Mouse (Mus musculus) large intestine, adult 2 months (tissue): ENCODE results near the gene Dmxl2. TPM values are rescaled to one million over a fixed set of nuclear protein-coding genes. Genes with fewer than 3 reads are reported as not detected.

Experiments used
- DNase-seq: peaks from one replicate; pipeline ENCODE4 v3.0.0-alpha.2; 2012; ENCODE audit warnings: low read depth, low spot score
- WGBS: fragments of 180-500 bp; shearing (Covaris S2); methylation state at CpG from one replicate; pipeline ENCODE4 v1.1.7; 2018; 5-methylcytosine and 5-hydroxymethylcytosine counted together
- polyA plus RNA-seq: library from polyadenylated mRNA; depleted of rRNA; stranded (reverse); fragments of >200 nt; gene quantifications from 2 replicates; pipeline ENCODE4 v1.2.3, GENCODE M21; 2012

Gene Dmxl2
- polyA plus RNA-seq, 1 experiment, result 1.1 TPM

GRCm38 (mm10) chr9:54502111-54502495 lies 677 bp upstream of the Dmxl2 start:
- DNase-seq, result no peak
- 3% methylated on average over 13 of the region's 13 CpGs for WGBS

GRCm38 (mm10) chr9:54500832-54501452 lies 484 bp downstream of the Dmxl2 start:
- DNase-seq, result no peak
- WGBS, result under 1% methylated on average over 43 of the region's 43 CpGs

DNA sequence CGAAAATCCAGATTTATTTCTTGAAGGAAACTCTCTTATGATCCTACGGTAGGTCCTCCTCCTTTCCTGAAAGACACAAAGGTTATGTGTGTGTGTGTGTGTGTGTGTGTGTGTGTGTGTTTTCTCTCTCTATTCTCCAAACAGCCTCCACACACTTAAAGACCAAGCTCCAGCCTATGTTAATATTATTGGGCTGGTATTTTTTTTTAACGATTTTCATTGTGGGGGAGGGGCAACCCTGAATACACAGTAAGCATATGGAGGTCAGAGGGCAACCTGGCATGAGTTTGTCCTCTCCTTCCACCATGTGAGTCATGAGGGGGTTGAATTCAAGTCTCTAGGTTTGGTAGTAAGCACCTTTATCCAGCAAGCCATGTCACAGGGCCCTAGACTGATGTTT lies 1.6 kb downstream of the Dmxl2 start:
- no peak for DNase-seq
- WGBS, result 78% methylated on average over 3 of the region's 3 CpGs

DNA sequence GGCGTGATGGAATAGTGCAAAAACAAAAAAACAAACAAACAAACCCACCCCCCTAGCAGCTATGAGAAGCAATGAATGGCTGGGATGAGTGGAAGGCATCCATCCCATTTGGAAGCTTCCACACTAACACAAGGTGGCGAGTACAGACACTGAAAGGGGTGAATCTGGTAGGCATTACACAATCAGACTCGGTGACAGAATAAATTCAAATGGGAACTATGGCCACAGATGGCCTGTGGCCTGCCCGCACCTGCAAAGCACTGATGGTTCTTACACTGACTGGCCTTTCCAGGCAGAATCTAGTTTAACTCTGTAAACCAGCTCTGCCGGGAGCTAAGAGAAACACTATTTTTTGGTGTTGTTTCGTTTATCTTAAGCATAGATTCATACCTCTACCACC lies 2.1 kb downstream of the Dmxl2 start:
- WGBS, result 88% methylated on average over 6 of the region's 6 CpGs
- DNase-seq, result no peak

- no peak for DNase-seq
- 74% methylated on average over 2 of the region's 2 CpGs for WGBS
Observed at GRCm38 (mm10) chr9:54490431-54490830, 11.0 kb downstream of the Dmxl2 start.

DNA sequence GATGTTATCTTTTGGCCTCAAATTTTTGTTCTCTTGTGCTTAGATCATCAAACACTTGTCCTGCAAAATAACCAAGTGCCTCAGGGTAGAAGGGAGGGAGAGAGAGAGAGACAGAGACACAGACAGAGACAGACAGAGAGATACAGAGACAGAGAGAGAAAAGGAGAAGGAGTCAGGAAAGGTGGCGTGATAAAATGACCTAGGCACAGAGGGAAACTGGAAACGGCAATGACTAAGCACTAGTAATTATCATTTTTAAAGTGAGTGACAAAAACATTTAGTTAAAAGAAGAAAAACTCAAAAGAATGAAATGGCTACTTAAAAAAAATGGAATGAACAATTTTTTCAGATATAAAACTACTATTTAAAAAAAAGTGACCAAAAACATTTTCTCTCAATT lies 11.8 kb downstream of the Dmxl2 start:
- 76% methylated on average over 2 of the region's 2 CpGs for WGBS
- no peak for DNase-seq

DNA sequence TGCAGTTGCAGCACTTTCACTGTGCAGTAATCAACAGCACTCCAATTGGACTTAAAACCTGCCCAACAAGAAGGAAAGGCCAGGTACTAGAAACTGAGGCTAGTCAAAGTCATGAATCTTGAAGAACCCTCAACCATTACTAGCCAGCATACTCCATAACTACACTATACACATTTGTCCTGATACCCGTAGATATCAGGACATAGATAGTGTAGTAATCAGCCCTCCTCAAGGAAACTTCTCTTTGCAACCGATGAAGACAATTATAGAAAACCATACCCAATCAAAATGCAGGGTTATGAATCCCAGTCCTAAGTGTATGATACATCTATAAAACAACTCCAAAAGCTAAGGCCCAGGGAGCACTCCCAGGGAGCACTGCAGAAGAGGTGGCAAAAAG lies 16.5 kb downstream of the Dmxl2 start:
- WGBS, result 86% methylated on average over 2 of the region's 2 CpGs
- DNase-seq, result no peak

DNA sequence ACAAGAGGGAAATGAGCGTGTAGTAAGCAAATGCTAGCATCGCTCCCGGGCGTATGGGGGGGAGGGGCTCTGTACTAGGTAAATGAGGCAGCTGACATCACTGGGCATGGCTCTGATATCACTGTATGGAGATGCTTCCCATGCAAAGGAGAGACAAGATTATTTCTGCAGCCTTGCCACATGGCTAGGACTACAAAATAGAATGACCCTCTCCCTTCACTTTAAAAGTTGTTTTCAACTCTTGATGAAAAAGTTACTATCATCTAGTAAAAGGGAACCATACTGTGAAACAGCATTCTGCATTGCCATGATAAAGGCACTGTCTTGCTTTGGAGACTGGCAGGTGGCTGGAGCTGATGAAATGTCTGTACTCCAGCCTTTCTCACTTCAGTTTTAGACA lies 18.2 kb downstream of the Dmxl2 start:
- 68% methylated on average over 4 of the region's 4 CpGs for WGBS
- no peak for DNase-seq

DNA sequence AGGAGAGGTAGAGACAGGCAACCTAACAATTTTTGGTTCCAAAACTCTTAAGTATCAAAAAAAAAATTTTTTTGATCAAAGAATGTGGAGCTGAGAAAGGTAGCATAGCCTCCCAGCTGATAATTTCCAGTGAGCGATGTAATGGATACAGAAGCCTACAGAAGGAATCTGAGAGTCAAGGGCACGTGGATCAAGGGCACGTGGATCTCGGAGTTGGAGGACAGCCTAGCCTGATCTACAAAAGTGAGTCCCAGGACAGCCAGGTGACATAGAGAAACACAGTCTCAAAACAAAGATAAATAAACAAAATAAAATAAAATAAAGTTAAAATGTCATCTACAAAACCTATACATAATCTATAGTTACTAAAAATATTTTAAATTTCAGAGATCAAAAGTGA lies 18.7 kb downstream of the Dmxl2 start:
- 84% methylated on average over 4 of the region's 4 CpGs for WGBS
- DNase-seq, result no peak

DNA sequence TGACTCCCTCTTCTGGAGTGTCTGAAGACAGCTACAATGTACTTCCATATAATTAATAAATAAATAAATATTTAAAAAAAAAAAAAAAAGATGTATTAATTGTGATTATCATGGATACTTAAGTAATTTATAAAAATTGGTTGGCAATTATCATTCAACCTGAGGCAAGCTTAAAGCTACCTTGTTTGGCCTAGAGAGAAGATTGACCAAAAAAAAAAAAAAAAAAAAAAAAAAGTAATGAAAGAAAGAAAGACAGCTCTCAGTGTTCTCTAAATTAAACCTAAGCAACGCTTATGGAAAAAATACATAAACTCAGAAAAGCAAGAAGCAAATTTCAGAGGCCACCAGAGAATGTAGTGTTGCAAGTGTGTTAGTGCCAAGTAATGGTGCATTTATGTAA lies 22.4 kb downstream of the Dmxl2 start:
- WGBS, result 92% methylated on average over 1 of the region's 1 CpGs
- no peak for DNase-seq

DNA sequence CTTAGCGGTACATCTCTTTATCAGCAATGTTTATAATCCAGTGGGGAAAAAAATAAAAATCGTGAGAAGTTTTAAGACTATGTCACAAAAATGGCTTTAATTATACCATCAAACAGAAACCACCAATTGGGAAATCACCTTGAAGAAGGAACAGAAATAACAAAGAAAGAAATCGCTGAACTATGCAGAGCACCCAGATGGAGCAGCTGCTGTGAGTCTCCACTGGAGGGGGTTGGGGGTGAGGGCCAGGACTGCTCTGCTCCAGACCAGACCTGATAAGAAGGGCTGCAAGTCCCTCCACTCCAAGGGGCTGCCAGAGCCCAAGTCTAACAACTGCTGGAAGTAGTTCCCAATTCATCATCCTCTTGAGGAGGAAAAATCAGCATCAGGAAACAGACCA lies 23.3 kb downstream of the Dmxl2 start:
- DNase-seq, result no peak
- WGBS, result 58% methylated on average over 3 of the region's 3 CpGs

DNA sequence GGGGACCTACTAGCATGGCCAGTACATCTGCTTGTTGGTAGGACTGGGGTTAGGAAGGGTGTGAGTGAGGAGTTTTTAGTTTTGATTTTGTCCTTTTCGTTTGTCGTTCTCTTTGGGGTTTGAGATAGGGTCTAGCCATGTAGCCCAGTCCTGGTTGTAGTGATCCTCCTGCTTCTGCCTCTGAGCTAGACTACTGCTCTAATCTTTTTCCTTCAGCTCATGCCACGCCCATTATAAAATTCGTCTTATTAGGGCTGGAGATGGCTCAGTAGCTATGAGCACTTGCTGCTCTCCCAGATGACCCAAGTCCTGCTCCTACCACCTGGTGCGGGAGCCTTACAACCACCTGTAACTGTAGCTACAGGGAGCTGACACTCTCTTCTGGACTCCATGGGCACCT lies 26.9 kb downstream of the Dmxl2 start:
- 77% methylated on average over 5 of the region's 5 CpGs for WGBS

DNA sequence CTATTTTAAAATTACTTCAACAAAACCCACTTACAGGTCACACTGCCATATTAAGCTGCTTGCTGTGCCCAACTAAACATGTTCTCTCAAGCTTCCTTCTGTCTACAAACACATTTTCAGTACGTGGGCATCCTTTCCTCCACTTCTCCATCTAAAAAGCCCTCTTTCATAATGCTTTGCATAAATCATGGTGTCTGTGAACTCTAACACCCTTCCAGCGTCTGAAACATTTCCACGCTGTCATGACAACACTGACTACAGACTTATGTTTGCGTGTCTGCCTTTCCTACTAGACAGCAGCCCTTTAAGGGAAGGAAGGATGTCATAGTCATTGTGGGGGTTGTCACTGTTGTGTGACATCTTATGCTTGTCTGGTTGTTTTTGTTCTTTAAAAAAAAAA lies 27.4 kb downstream of the Dmxl2 start:
- 62% methylated on average over 4 of the region's 4 CpGs for WGBS
- no peak for DNase-seq

More for the DNA sequence above, 26.9 kb downstream of the Dmxl2 start:
- DNase-seq, result no peak

GRCm38 (mm10) chr9:54472784-54473183 lies 28.6 kb downstream of the Dmxl2 start:
- 69% methylated on average over 3 of the region's 3 CpGs for WGBS
- DNase-seq, result no peak

DNA sequence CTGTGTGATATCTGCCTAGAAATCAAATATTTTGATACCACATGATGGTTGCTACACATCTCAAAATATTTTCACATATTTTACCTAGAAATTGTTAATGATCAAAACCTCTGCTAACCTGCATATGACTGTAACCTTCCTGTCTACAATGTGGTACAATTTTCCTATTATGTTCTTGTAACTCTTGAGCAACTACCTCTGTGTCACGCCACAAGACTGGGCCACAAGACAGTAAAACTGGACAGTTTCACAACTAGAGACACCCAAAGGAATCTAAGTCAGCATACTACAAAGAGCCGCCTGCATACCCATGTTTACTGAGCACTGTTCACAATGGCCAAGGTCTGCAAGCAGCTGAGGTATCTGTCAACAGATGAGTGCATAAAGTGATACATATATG lies 32.1 kb downstream of the Dmxl2 start:
- DNase-seq, result no peak
- WGBS, result 49% methylated on average over 2 of the region's 2 CpGs

GRCm38 (mm10) chr9:54467433-54467933 lies 33.9 kb downstream of the Dmxl2 start:
- WGBS, result 70% methylated on average over 1 of the region's 1 CpGs
- DNase-seq, result no peak

DNA sequence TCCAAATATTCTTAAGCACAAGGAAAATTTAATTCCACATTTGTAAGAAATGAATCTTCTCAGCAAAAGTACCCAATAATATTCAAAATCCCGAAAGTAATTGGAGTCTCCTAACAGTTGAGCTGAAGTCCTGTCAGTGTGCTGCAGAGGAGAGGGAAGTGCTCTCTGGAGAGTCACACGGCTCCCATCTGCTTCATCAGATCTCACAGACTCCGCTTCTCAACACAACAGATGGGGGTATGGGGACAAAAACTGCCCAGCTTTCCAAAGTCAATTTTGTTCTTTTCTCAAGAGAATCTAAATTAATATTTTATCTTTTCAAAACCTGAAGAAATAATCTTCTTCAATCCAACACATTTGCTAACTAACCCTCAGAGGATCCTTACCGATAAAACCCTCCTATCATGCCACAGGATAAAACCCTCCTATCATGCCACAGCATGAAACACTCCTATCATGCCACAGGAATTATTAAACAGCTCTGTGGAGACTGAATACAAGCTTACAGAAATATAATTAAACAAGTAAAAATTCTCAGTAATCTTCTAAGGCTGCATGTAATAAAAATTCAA lies 37.9 kb downstream of the Dmxl2 start:
- 89% methylated on average over 4 of the region's 4 CpGs for WGBS
- DNase-seq, result no peak

- WGBS, result 72% methylated on average over 6 of the region's 6 CpGs
- DNase-seq, result no peak
Observed at GRCm38 (mm10) chr9:54439015-54439414, 62.4 kb downstream of the Dmxl2 start.

DNA sequence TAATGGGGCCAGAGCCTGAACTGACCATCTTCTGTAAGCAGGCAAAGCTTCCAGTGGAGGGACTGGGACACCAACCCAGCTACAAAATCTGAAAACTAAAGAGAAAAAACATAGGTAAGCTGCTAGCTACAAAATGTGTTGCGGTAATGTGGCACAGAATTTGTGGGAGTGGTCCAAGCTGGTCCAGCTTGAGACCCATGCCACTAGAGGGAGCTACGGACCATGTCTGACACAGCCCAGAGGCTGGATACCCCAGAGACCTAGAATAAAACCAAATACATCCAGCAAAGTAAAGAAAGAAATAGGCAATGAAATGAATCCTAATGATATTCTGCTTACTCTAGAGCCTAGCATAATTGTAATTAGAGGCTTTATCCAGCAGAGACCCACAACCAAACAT lies 63.2 kb downstream of the Dmxl2 start:
- DNase-seq, result no peak
- WGBS, result 23% methylated on average over 2 of the region's 2 CpGs

DNA sequence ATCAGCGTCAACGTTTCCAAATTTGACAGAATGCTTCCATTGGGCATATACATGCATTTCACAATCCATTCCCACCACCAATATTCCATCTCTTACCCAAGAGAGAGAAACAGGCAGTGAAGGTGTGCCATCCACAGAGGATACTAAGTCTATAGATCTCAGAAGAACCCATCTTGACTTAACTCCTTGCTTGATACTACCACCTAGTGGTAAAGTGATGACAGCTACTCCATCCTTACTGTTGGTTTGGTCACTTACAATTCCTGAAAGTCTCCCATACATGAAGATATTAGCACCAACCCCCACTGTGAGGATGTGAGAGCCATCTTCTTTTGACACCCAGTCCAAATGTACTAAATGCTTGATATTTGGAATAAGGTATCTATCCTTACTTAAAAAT lies 85.2 kb downstream of the Dmxl2 start:
- WGBS, result 92% methylated on average over 2 of the region's 2 CpGs
- DNase-seq, result no peak

DNA sequence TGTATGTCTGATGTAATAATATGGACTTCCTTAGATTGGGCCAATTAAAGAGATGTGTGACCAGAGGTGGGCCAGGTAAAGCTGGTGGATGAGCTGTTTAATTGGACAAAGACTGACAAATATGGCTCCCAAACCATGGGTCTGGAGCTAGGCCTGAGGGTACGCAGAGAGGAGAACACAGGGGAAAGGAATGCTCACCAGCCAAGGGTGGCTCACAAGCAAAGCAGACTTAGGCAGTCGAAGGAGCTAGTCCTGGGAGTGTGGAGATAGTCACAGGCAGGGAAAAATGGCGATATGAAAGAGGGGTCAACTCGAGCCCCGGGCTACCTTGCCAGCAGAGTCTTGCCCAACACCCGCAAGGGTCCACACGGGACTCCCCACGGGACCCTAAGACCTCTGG lies 144.7 kb downstream of the Dmxl2 start:
- 85% methylated on average over 6 of the region's 8 CpGs for WGBS

GRCm38 (mm10) chr9:54342026-54342425 lies 159.4 kb downstream of the Dmxl2 start:
- DNase-seq, result no peak

More for the DNA sequence above, 144.7 kb downstream of the Dmxl2 start:
- no peak for DNase-seq

More at GRCm38 (mm10) chr9:54342026-54342425, 159.4 kb downstream of the Dmxl2 start:
- 61% methylated on average over 7 of the region's 7 CpGs for WGBS
